Mouse (Mus musculus) bone marrow, adult 2 months (tissue): ENCODE data around the gene Ccdc9. TPM values are rescaled to one million over a fixed set of nuclear protein-coding genes. Genes with fewer than 3 reads are reported as not detected.
A peak's percentile ranks its signal among the peaks of the same experiment; 100 is the strongest.

Experiments used
- H3K27ac ChIP-seq: fragments of 200-500 bp; 2 replicates; pipeline ENCODE4 v1.5.1; 2012; ENCODE audit warnings: low read depth, mild to moderate bottlenecking, control low read depth, inconsistent platforms, low read length; ENCODE audit not compliant: control insufficient read depth, poor library complexity, insufficient read depth
- H3K4me1 ChIP-seq: fragments of 200-500 bp; 2 replicates; pipeline ENCODE4 v1.6.1; 2011; ENCODE audit warnings: low read length; ENCODE audit not compliant: control insufficient read depth, insufficient read depth
- H3K4me3 ChIP-seq: fragments of 200-500 bp; replicated peaks from 2 replicates; pipeline ENCODE3; 2011; ENCODE audit warnings: mild to moderate bottlenecking, low read depth, low read length, control low read depth; ENCODE audit not compliant: control insufficient read depth
- CTCF ChIP-seq: fragments of 200-500 bp; IDR thresholded peaks from 2 replicates; pipeline ENCODE4 v1.5.1; 2011; ENCODE audit warnings: low read length, control low read depth; ENCODE audit not compliant: control insufficient read depth, insufficient read depth
- POLR2A ChIP-seq: fragments of 200-500 bp; IDR thresholded peaks from 2 replicates; pipeline ENCODE4 v1.6.1; 2011; ENCODE audit warnings: low read depth, mild to moderate bottlenecking, control low read depth, low read length, borderline replicate concordance; ENCODE audit not compliant: control insufficient read depth
- WGBS: fragments of 180-500 bp; shearing (Covaris S2); methylation state at CpG from one replicate; pipeline ENCODE4 v1.1.7; 2018; 5-methylcytosine and 5-hydroxymethylcytosine counted together
- polyA plus RNA-seq: library from polyadenylated mRNA; stranded (reverse); fragments of >200 nt; gene quantifications from 2 replicates; pipeline ENCODE4 v1.2.4, GENCODE M21; 2011; ENCODE audit warnings: low replicate concordance; ENCODE audit not compliant: missing spikeins, insufficient read depth, insufficient read length

The Ccdc9 gene
- polyA plus RNA-seq, 1 experiment, result 194 TPM

GRCm38 (mm10) chr7:16254195-16254594 lies 32.4 kb downstream of the Ccdc9 start:
- H3K4me1 ChIP-seq, result no peaks in the 10 kb centered on the region; the same call in 1 of the 2 replicates
- peak overlapping the region; percentile 29 for H3K4me3 ChIP-seq
- no peak overlapping the region; the same call in 1 of the 2 replicates for H3K27ac ChIP-seq
- WGBS, result 3% methylated on average over 4 of the region's 4 CpGs
- TF ChIP-seq POLR2A (no peak), CTCF (no peak)

GRCm38 (mm10) chr7:16250687-16251086 lies 35.9 kb downstream of the Ccdc9 start:
- Histone ChIP-seq H3K27ac (peak overlapping the region; percentile 72; the same call in 1 of the 2 replicates), H3K4me3 (no peak overlapping the region)
- 1% methylated on average over 5 of the region's 5 CpGs for WGBS

GRCm38 (mm10) chr7:16245958-16246357 lies 40.6 kb downstream of the Ccdc9 start:
- peaks cover 13% of the 10 kb centered on the region for H3K4me1 ChIP-seq
- H3K4me3 ChIP-seq, result no peak overlapping the region
- TF ChIP-seq CTCF (no peak), POLR2A (no peak)
- 0% methylated on average over 1 of the region's 4 CpGs for WGBS
- no peak overlapping the region for H3K27ac ChIP-seq

More at GRCm38 (mm10) chr7:16250687-16251086, 35.9 kb downstream of the Ccdc9 start:
- no peak for TF ChIP-seq POLR2A
- no peak for TF ChIP-seq CTCF
- peaks cover 5% of the 10 kb centered on the region; the same call in 1 of the 2 replicates for H3K4me1 ChIP-seq

- WGBS, result 28% methylated on average over 5 of the region's 5 CpGs
- peaks cover 17% of the 10 kb centered on the region for H3K4me1 ChIP-seq
- H3K27ac ChIP-seq, result peak within 1 kb of the TSS; percentile 80
- H3K4me3 ChIP-seq, result peak within 1 kb of the TSS; percentile 46
- TF ChIP-seq CTCF, result no peak
Observed at GRCm38 (mm10) chr7:16244067-16244466, 42.5 kb downstream of the Ccdc9 start, which contains the start of gene C5ar2. C5ar2 (minus strand) TSS chr7:16244154.

GRCm38 (mm10) chr7:16242198-16242597 lies 44.4 kb downstream of the Ccdc9 start:
- Histone ChIP-seq H3K4me1 (peaks cover 14% of the 10 kb centered on the region), H3K27ac (peak overlapping the region; percentile 80), H3K4me3 (peak overlapping the region; percentile 46)
- TF ChIP-seq CTCF, result no peak
- TF ChIP-seq POLR2A, result no peak
- 18% methylated on average over 6 of the region's 6 CpGs for WGBS

- peak overlapping the region; percentile 80 for H3K27ac ChIP-seq
Observed at GRCm38 (mm10) chr7:16241787-16242186, 44.8 kb downstream of the Ccdc9 start.

GRCm38 (mm10) chr7:16240978-16241303 lies 45.7 kb downstream of the Ccdc9 start:
- TF ChIP-seq CTCF (no peak), POLR2A (no peak)
- Histone ChIP-seq H3K4me1 (peaks cover 13% of the 10 kb centered on the region), H3K4me3 (no peak overlapping the region), H3K27ac (peak overlapping the region; percentile 77; the same call in 1 of the 2 replicates)
- 61% methylated on average over 1 of the region's 1 CpGs for WGBS

More at GRCm38 (mm10) chr7:16241787-16242186, 44.8 kb downstream of the Ccdc9 start:
- TF ChIP-seq CTCF (peak; percentile 22; the same call in 1 of the 2 replicates), POLR2A (no peak)
- Histone ChIP-seq H3K4me1 (peaks cover 13% of the 10 kb centered on the region), H3K4me3 (peak overlapping the region; percentile 46)
- WGBS, result 28% methylated on average over 11 of the region's 11 CpGs

GRCm38 (mm10) chr7:16240281-16240977 lies 46.2 kb downstream of the Ccdc9 start:
- Histone ChIP-seq H3K4me3 (peak overlapping the region; percentile 48), H3K27ac (peak overlapping the region; percentile 77)

More at GRCm38 (mm10) chr7:16240281-16240977, 46.2 kb downstream of the Ccdc9 start:
- WGBS, result 49% methylated on average over 7 of the region's 7 CpGs
- peaks cover 12% of the 10 kb centered on the region for H3K4me1 ChIP-seq
- TF ChIP-seq CTCF, result 0 out of 2 replicates have a peak, but pooled peaks have one; percentile 8
- no peak for TF ChIP-seq POLR2A
